10 mouse cellular contexts compared by ENCODE assay signal in genomic region chr8:55940526-55940880, GRCm38 (mm10). TPM values are rescaled to one million over a fixed set of nuclear protein-coding genes. Genes with fewer than 3 reads are reported as not detected.
DNase-seq lines count a peak whose midpoint lies in the region; ATAC-seq lines count a peak whose summit lies in the region.
"Had no signal": no experiment of that assay in that cellular context is flagged by ENCODE, and none has a peak within 500 bp of the region (broad histone marks: within the 10 kb centered on the region; RNA-seq: fewer than 3 reads in every experiment).

No protein-coding gene starts in this region.

- no peaks in the 10 kb centered on the region for H3K27me3 ChIP-seq in heart, embryonic 16.5 days (ENCODE audit: control insufficient read depth, insufficient read depth, low read length)
- no peaks in the 10 kb centered on the region for H3K27me3 ChIP-seq in forebrain, embryonic 14.5 days (replicated peaks; ENCODE audit: control insufficient read depth, insufficient read depth, low read length)
- no peaks in the 10 kb centered on the region for H3K27me3 ChIP-seq in limb, embryonic 11.5 days (ENCODE audit: control insufficient read depth, insufficient read depth, low read length)
- no peaks in the 10 kb centered on the region for H3K27me3 ChIP-seq in stomach, embryonic 14.5 days (ENCODE audit: control insufficient read depth, insufficient read depth, low read length)

- no peaks in the 10 kb centered on the region for H3K4me1 ChIP-seq in heart, embryonic 16.5 days (ENCODE audit: control insufficient read depth, insufficient read depth, low read length)
- peaks cover 11% of the 10 kb centered on the region for H3K4me1 ChIP-seq in forebrain, embryonic 14.5 days (ENCODE audit: control insufficient read depth, insufficient read depth, low read length)
- peaks cover 4% of the 10 kb centered on the region; the same call in 1 of the 2 replicates for H3K4me1 ChIP-seq in limb, embryonic 11.5 days (ENCODE audit: control insufficient read depth, insufficient read depth, low read length)
- H3K4me1 ChIP-seq in stomach, embryonic 14.5 days (ENCODE audit: control insufficient read depth, insufficient read depth, low read length) = no peaks in the 10 kb centered on the region

- peak overlapping the region; percentile 32 for H3K4me2 ChIP-seq in heart, embryonic 16.5 days (ENCODE audit: low read depth, low read length)
- peak overlapping the region; percentile 70 for H3K4me2 ChIP-seq in forebrain, embryonic 14.5 days (ENCODE audit: low read length)
- H3K4me2 ChIP-seq in limb, embryonic 11.5 days (ENCODE audit: low read depth, severe bottlenecking) = peak overlapping the region; percentile 39
- H3K4me2 ChIP-seq in stomach, embryonic 14.5 days (replicated peaks; ENCODE audit: low read depth, low read length) = no peak overlapping the region

- no peaks in the 10 kb centered on the region for H3K36me3 ChIP-seq in heart, embryonic 16.5 days (ENCODE audit: control insufficient read depth, insufficient read depth)
- no peaks in the 10 kb centered on the region for H3K36me3 ChIP-seq in forebrain, embryonic 14.5 days (ENCODE audit: control insufficient read depth, insufficient read depth, low read length)
- H3K36me3 ChIP-seq in limb, embryonic 11.5 days (ENCODE audit: control insufficient read depth, insufficient read depth, low read length) = no peaks in the 10 kb centered on the region
- H3K36me3 ChIP-seq in stomach, embryonic 14.5 days (ENCODE audit: control insufficient read depth, insufficient read depth, low read length) = no peaks in the 10 kb centered on the region

- no peak overlapping the region for H3K9ac ChIP-seq in heart, embryonic 16.5 days (ENCODE audit: low read length)
- H3K9ac ChIP-seq in forebrain, embryonic 14.5 days (ENCODE audit: low read length) = peak overlapping the region; percentile 43
- no peak overlapping the region for H3K9ac ChIP-seq in limb, embryonic 11.5 days (ENCODE audit: low read length)
- no peak overlapping the region for H3K9ac ChIP-seq in stomach, embryonic 14.5 days (replicated peaks; ENCODE audit: low read depth, low read length)

- WGBS in heart, embryonic 16.5 days = 0% methylated on average over 8 of the region's 8 CpGs
- WGBS in forebrain, embryonic 14.5 days = under 1% methylated on average over 8 of the region's 8 CpGs
- 1% methylated on average over 8 of the region's 8 CpGs for WGBS in limb, embryonic 11.5 days
- WGBS in stomach, embryonic 14.5 days = 3% methylated on average over 8 of the region's 8 CpGs

- no peaks in the 10 kb centered on the region for H3K9me3 ChIP-seq in heart, embryonic 16.5 days (replicated peaks; ENCODE audit: control insufficient read depth, low read length)
- no peaks in the 10 kb centered on the region for H3K9me3 ChIP-seq in forebrain, embryonic 14.5 days (replicated peaks; ENCODE audit: control insufficient read depth, low read length)
- H3K9me3 ChIP-seq in limb, embryonic 11.5 days (ENCODE audit: control insufficient read depth, low read length) = no peaks in the 10 kb centered on the region
- H3K9me3 ChIP-seq in stomach, embryonic 14.5 days (ENCODE audit: control insufficient read depth, low read depth, low read length) = no peaks in the 10 kb centered on the region

- peak; percentile 23; the same call in 1 of the 2 replicates for ATAC-seq in heart, embryonic 16.5 days (replicated peaks; ENCODE audit: extremely low read depth, insufficient read depth, low FRiP score)
- peak; percentile 87 for ATAC-seq in forebrain, embryonic 14.5 days
- ATAC-seq in limb, embryonic 11.5 days (ENCODE audit: insufficient number of reproducible peaks, low FRiP score, low TSS enrichment, low read depth) = peak; percentile 60
- ATAC-seq in stomach, embryonic 14.5 days (ENCODE audit: insufficient number of reproducible peaks, insufficient read depth, low FRiP score, low read depth) = peak; percentile 49; the same call in 1 of the 2 replicates
- no peak for ATAC-seq in erythroid progenitor cell, adult 5-6 weeks (replicated peaks; ENCODE audit: low FRiP score, poor library complexity, severe bottlenecking)

- H3K27ac ChIP-seq in heart, embryonic 16.5 days (ENCODE audit: low read length) = no peak overlapping the region
- H3K27ac ChIP-seq in forebrain, embryonic 14.5 days (ENCODE audit: low read depth, low read length) = no peak overlapping the region
- H3K27ac ChIP-seq in limb, embryonic 11.5 days (replicated peaks; ENCODE audit: low read depth, low read length) = no peak overlapping the region
- no peak overlapping the region for H3K27ac ChIP-seq in stomach, embryonic 14.5 days (ENCODE audit: low read length)

- DNase-seq in heart, adult 8-10 months (ENCODE audit: low spot score) = no peak
- peak; percentile 36 for DNase-seq in NIH3T3 (ENCODE audit: low read depth)
- DNase-seq in forebrain, embryonic 14.5 days (ENCODE audit: low spot score) = peak; percentile 70
- DNase-seq in limb, embryonic 11.5 days (ENCODE audit: low spot score) = peak; percentile 83
- no peak for DNase-seq in layer of hippocampus, adult 9-10 months (ENCODE audit: low spot score)

- no peak overlapping the region for H3K4me3 ChIP-seq in heart, embryonic 16.5 days (ENCODE audit: low read length)
- peak overlapping the region; percentile 35 for H3K4me3 ChIP-seq in forebrain, embryonic 14.5 days (ENCODE audit: low read depth, low read length)
- H3K4me3 ChIP-seq in limb, embryonic 11.5 days (ENCODE audit: low read depth, low read length) = no peak overlapping the region
- no peak overlapping the region for H3K4me3 ChIP-seq in stomach, embryonic 14.5 days (ENCODE audit: low read depth, low read length)

RNA-seq across cellular contexts. Expression of gene Glra3, which starts 0.2 kb away (rescaled TPM):
- polyA plus RNA-seq in heart, embryonic 16.5 days (2015; fragmentation: Nextera tagmentation; extraction: Ambion mirVana) = 0.03 TPM in 1 of 2 replicates, not detected in the other
- not detected for total RNA-seq in heart, adult 8-10 months (2022)
- polyA plus RNA-seq in forebrain, embryonic 14.5 days (2014; fragmentation: Nextera tagmentation; extraction: Ambion mirVana) = 0.41 and 0.61 TPM in 2 replicates
- polyA plus RNA-seq in limb, embryonic 11.5 days (2014; fragmentation: Nextera tagmentation; extraction: Ambion mirVana) = 0.06 TPM in 1 of 2 replicates, not detected in the other
- not detected in 2 replicates for polyA plus RNA-seq in stomach, embryonic 14.5 days (2014; fragmentation: Nextera tagmentation; extraction: Ambion mirVana)
- total RNA-seq in erythroid progenitor cell, adult 5-6 weeks (2015; ENCODE audit: low replicate concordance) = not detected in 2 replicates
- total RNA-seq in erythroid progenitor cell, adult 5-6 weeks (2017; ENCODE audit: low replicate concordance) = not detected in 2 replicates
- total RNA-seq: adrenal gland, postnatal 36 days had no signal

RNA-seq across cellular contexts. Expression of gene Adam29, which starts 33.8 kb away (rescaled TPM):
- not detected in 2 replicates for polyA plus RNA-seq in heart, embryonic 16.5 days (2015; fragmentation: Nextera tagmentation; extraction: Ambion mirVana)
- total RNA-seq in heart, adult 8-10 months (2022) = not detected
- polyA plus RNA-seq in forebrain, embryonic 14.5 days (2014; fragmentation: Nextera tagmentation; extraction: Ambion mirVana) = not detected in 2 replicates
- not detected in 2 replicates for polyA plus RNA-seq in limb, embryonic 11.5 days (2014; fragmentation: Nextera tagmentation; extraction: Ambion mirVana)
- polyA plus RNA-seq in stomach, embryonic 14.5 days (2014; fragmentation: Nextera tagmentation; extraction: Ambion mirVana) = not detected in 2 replicates
- total RNA-seq in erythroid progenitor cell, adult 5-6 weeks (2015; ENCODE audit: low replicate concordance) = not detected in 2 replicates
- not detected in 2 replicates for total RNA-seq in erythroid progenitor cell, adult 5-6 weeks (2017; ENCODE audit: low replicate concordance)
- total RNA-seq: adrenal gland, postnatal 36 days; left cerebral cortex, postnatal 10 days had no signal

Comparison
In these comparisons a context has a peak if more than half of its experiments do, and no peak if none do; other contexts are left out.
1. DNase-seq: peak in NIH3T3 (single experiment), forebrain, embryonic 14.5 days (single experiment) and limb, embryonic 11.5 days (single experiment); none in heart, adult 8-10 months (single experiment) and layer of hippocampus, adult 9-10 months (single experiment).